Mouse (Mus musculus): ENCODE measurements around the gene Rab6b. TPM values are rescaled to one million over a fixed set of nuclear protein-coding genes. Genes with fewer than 3 reads are reported as not detected.

The Rab6b gene
- polyA plus RNA-seq (2012; ENCODE audit: low replicate concordance) = 2.5 TPM in 1 of 2 replicates, not detected in the other

GRCm38 (mm10) chr9:103111621-103112470 is at the start of gene Rab6b:
Rab6b (plus strand) TSS chr9:103111787.

GRCm38 (mm10) chr9:103201561-103202260 is 90.1 kb downstream of the Rab6b start, which contains the start of gene Srprb:
Srprb (minus strand) TSS chr9:103202137.

GRCm38 (mm10) chr9:103230151-103230951 is 118.8 kb downstream of the Rab6b start, which contains the start of the genes Gm20425 and Trf:
Gm20425 (minus strand) TSS chr9:103230307.
Trf (minus strand) TSS chr9:103230444.

Other genes starting within 250 kb of the Rab6b start
- 2.5 and 7.1 TPM in 2 replicates for gene Slco2a1, start 123.1 kb upstream of the Rab6b start, polyA plus RNA-seq (2012; ENCODE audit: low replicate concordance)
- gene Srprb, start 90.3 kb downstream of the Rab6b start, polyA plus RNA-seq (2012; ENCODE audit: low replicate concordance) = 7.9 and 55.9 TPM in 2 replicates
- gene Gm20425, start 118.5 kb downstream of the Rab6b start, polyA plus RNA-seq (2012; ENCODE audit: low replicate concordance) = not detected in 2 replicates
- gene Trf, start 118.7 kb downstream of the Rab6b start, polyA plus RNA-seq (2012; ENCODE audit: low replicate concordance) = 16.5 and 21.2 TPM in 2 replicates
- gene 1300017J02Rik, start 193.3 kb downstream of the Rab6b start, polyA plus RNA-seq (2012; ENCODE audit: low replicate concordance) = 6.4 and 8.0 TPM in 2 replicates
- gene Topbp1, start 193.4 kb downstream of the Rab6b start, polyA plus RNA-seq (2012; ENCODE audit: low replicate concordance) = 21.9 and 32.9 TPM in 2 replicates

All from leukemia stem cell, adult 10-12 weeks (primary cell).